In the genomic region with DNA sequence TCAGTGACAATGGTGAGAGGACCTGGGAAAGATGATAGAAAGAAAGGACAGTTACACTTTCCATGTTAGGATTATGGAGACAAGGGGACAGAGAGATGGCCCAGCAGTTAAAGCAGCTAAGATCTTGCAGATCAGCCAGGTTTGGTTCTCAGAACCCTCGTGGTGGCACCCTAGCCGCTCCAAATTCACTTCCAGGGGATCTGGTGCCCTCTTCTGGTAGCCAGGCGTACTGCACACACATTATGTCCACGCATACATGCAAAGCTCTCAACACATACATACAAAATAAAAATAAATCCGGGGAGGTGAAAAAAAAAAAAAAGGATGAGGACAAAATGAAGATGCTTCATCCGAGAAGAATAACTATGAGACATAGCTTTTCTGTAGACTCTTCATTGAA, we compare ENCODE assay signal across 9 mouse cellular contexts. TPM values are rescaled to one million over a fixed set of nuclear protein-coding genes. Genes with fewer than 3 reads are reported as not detected.
DNase-seq lines count a peak whose midpoint lies in the region; ATAC-seq and TF ChIP-seq lines count a peak whose summit lies in the region.
"Had no signal": no experiment of that assay in that cellular context is flagged by ENCODE, and none has a peak within 500 bp of the region (broad histone marks: within the 10 kb centered on the region; RNA-seq: fewer than 3 reads in every experiment).

No protein-coding gene starts in this region.

- H3K4me2 ChIP-seq in midbrain, embryonic 15.5 days: no peak overlapping the region
- H3K4me2 ChIP-seq: heart, embryonic 13.5 days had no signal

- H3K36me3 ChIP-seq in midbrain, embryonic 15.5 days (replicated peaks): no peaks in the 10 kb centered on the region
- H3K36me3 ChIP-seq: heart, embryonic 13.5 days had no signal

- TF ChIP-seq CTCF in left cerebral cortex, adult 2 months (IDR thresholded peaks at IDR 0.05): peak; percentile 52

- H3K4me1 ChIP-seq in midbrain, embryonic 15.5 days: no peaks in the 10 kb centered on the region

- no peak for ATAC-seq in midbrain, embryonic 15.5 days (replicated peaks)

- 66% methylated on average over 6 of the region's 6 CpGs for WGBS in midbrain, embryonic 15.5 days

- H3K9ac ChIP-seq in midbrain, embryonic 15.5 days: no peak overlapping the region
- H3K9ac ChIP-seq: heart, embryonic 13.5 days had no signal

- peaks cover 4% of the 10 kb centered on the region; the same call in 1 of the 2 replicates for H3K27me3 ChIP-seq in midbrain, embryonic 15.5 days (replicated peaks)

- H3K4me3 ChIP-seq in left cerebral cortex, adult 2 months: no peak overlapping the region
- no peak overlapping the region for H3K4me3 ChIP-seq in midbrain, embryonic 15.5 days
- H3K4me3 ChIP-seq: heart, embryonic 13.5 days had no signal

- intact Hi-C loops in left cerebral cortex, adult 2 months (cut with DNase I): no loop called here
- intact Hi-C loops in left cerebral cortex, postnatal 36 days (cut with DNase I): no loop called here

- H3K27ac ChIP-seq in left cerebral cortex, adult 2 months: no peak overlapping the region
- H3K27ac ChIP-seq in midbrain, embryonic 15.5 days: no peak overlapping the region
- H3K27ac ChIP-seq: heart, embryonic 13.5 days had no signal

- peak; percentile 39 for DNase-seq in adrenal gland, postnatal 10 days
- no peak for DNase-seq in adrenal gland, adult 2 months
- no peak for DNase-seq in left cerebral cortex, adult 2 months (ENCODE audit: extremely low spot score in 1 of 2, low spot score in 2 of 2)
- no peak for DNase-seq in left cerebral cortex, postnatal 36 days (ENCODE audit: low spot score in 2 of 2)
- peak; percentile 38 for DNase-seq in c-Kit-positive CD71-negative TER-119-negative erythroid progenitor cells, embryonic 14.5 days (ENCODE audit: low read depth)
- DNase-seq in mesoderm, embryonic 11.5 days (ENCODE audit: low read depth, low spot score): peak; percentile 43
- no peak for DNase-seq in urinary bladder, postnatal 14 days (ENCODE audit: low spot score)

- no peaks in the 10 kb centered on the region for H3K9me3 ChIP-seq in midbrain, embryonic 15.5 days
- H3K9me3 ChIP-seq: heart, embryonic 13.5 days had no signal

RNA-seq across cellular contexts. Expression of gene Etnppl, which starts 40.6 kb away (rescaled TPM):
- total RNA-seq in adrenal gland, postnatal 10 days (2021): 1 to 10 TPM; 3.2 to 7.6 TPM
- total RNA-seq in adrenal gland, adult 2 months (2021): under 1 TPM; 0.21 to 0.72 TPM
- polyA plus RNA-seq in adrenal gland, adult 2 months (2012; rRNA removed): 0.07 TPM in 1 of 2 replicates, not detected in the other
- total RNA-seq in left cerebral cortex, adult 2 months (2021): 10 to 100 TPM; 13.8 to 15.1 TPM
- 10 to 100 TPM in 1 of 2 experiments, 1 to 10 TPM in 1; 8.4 to 10.6 TPM for total RNA-seq in left cerebral cortex, postnatal 36 days (2021)
- polyA plus RNA-seq in midbrain, embryonic 15.5 days (2015; fragmentation: Nextera tagmentation; extraction: Ambion mirVana): not detected in 2 replicates
- polyA plus RNA-seq: heart, embryonic 13.5 days had no signal

Comparison
In these comparisons a context has a peak if more than half of its experiments do, and no peak if none do; other contexts are left out.
1. DNase-seq: peak in adrenal gland, postnatal 10 days (single experiment), c-Kit-positive CD71-negative TER-119-negative erythroid progenitor cells, embryonic 14.5 days (single experiment) and mesoderm, embryonic 11.5 days (single experiment); none in adrenal gland, adult 2 months (single experiment), left cerebral cortex, adult 2 months (0 of 2), left cerebral cortex, postnatal 36 days (0 of 2) and urinary bladder, postnatal 14 days (single experiment).